Mouse (Mus musculus) embryonic facial prominence, embryonic 13.5 days (tissue): ENCODE measurements at regions not wholly inside any gene's neighbourhood (a gene's known extent, or its start where the extent isn't known, plus 50 kb on each side); places are given as distances from the start of the nearest gene placed in this dataset.
A peak's percentile ranks its signal among the peaks of the same experiment; 100 is the strongest.

Experiments
- ATAC-seq: fragments of 200-750 bp; cut with Nextera tagmentation; 2 replicates; pipeline ENCODE4 v1.8.0; 2017; ENCODE audit warnings: low read depth; ENCODE audit not compliant: insufficient number of reproducible peaks, insufficient read depth, low FRiP score, low TSS enrichment
- H3K27ac ChIP-seq: fragments of 300-500 bp; sonication (generic); 2 replicates; pipeline ENCODE4 v1.5.1; 2015; ENCODE audit warnings: moderate library complexity, mild to moderate bottlenecking, inconsistent platforms
- H3K27me3 ChIP-seq: fragments of 300-500 bp; sonication (generic); 2 replicates; pipeline ENCODE4 v1.6.1; 2015; ENCODE audit warnings: mild to moderate bottlenecking, inconsistent platforms
- H3K36me3 ChIP-seq: fragments of 300-500 bp; sonication (generic); 2 replicates; pipeline ENCODE4 v1.6.1; 2015; ENCODE audit warnings: mild to moderate bottlenecking, inconsistent platforms
- H3K4me1 ChIP-seq: fragments of 300-500 bp; sonication (generic); 2 replicates; pipeline ENCODE4 v1.6.1; 2015; ENCODE audit warnings: inconsistent platforms
- H3K4me2 ChIP-seq: fragments of 300-500 bp; sonication (generic); 2 replicates; pipeline ENCODE4 v1.6.1; 2015; ENCODE audit warnings: moderate library complexity, mild to moderate bottlenecking, inconsistent platforms
- H3K4me3 ChIP-seq: fragments of 300-500 bp; sonication (generic); 2 replicates; pipeline ENCODE4 v1.5.1; 2015; ENCODE audit warnings: mild to moderate bottlenecking, inconsistent platforms
- H3K9ac ChIP-seq: fragments of 300-500 bp; sonication (generic); 2 replicates; pipeline ENCODE4 v1.6.1; 2015; ENCODE audit warnings: mild to moderate bottlenecking, inconsistent platforms
- H3K9me3 ChIP-seq: fragments of 300-500 bp; sonication (generic); 2 replicates; pipeline ENCODE4 v1.6.1; 2016; ENCODE audit warnings: inconsistent platforms
- WGBS: fragments of 180-500 bp; shearing (Covaris S2); methylation state at CpG from one replicate; pipeline ENCODE4 v1.1.7; 2015; ENCODE audit warnings: mixed read lengths; 5-methylcytosine and 5-hydroxymethylcytosine counted together

DNA sequence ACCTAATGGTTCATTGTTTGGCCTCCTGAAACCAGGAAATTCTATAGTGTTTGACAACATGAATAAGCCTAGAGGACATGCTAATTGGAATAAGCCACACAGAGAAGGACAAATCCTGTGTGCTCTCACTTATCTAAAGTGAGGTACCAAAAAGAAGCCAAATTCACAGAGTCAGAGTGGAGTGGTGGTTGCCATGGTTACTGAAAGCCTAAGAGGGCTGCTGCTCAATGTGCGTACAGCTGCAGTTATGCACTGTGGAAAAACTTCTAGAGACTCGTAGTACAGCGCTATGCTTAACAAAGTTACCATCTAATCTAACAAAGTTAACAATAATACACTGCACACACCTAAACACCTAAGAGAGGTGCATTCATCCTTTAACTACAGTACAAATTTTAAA lies 171.4 kb upstream of the Ntm start:
- no peak for ATAC-seq
- peaks cover 7% of the 10 kb centered on the region for H3K4me1 ChIP-seq
- no peak overlapping the region for H3K27ac ChIP-seq
- WGBS, result 61% methylated on average over 3 of the region's 3 CpGs
- H3K4me2 ChIP-seq, result no peak overlapping the region
- no peaks in the 10 kb centered on the region for H3K36me3 ChIP-seq
- H3K27me3 ChIP-seq, result peaks cover 3% of the 10 kb centered on the region; the same call in 1 of the 2 replicates
- H3K9me3 ChIP-seq, result no peaks in the 10 kb centered on the region
- no peak overlapping the region for H3K4me3 ChIP-seq
- H3K9ac ChIP-seq, result no peak overlapping the region

DNA sequence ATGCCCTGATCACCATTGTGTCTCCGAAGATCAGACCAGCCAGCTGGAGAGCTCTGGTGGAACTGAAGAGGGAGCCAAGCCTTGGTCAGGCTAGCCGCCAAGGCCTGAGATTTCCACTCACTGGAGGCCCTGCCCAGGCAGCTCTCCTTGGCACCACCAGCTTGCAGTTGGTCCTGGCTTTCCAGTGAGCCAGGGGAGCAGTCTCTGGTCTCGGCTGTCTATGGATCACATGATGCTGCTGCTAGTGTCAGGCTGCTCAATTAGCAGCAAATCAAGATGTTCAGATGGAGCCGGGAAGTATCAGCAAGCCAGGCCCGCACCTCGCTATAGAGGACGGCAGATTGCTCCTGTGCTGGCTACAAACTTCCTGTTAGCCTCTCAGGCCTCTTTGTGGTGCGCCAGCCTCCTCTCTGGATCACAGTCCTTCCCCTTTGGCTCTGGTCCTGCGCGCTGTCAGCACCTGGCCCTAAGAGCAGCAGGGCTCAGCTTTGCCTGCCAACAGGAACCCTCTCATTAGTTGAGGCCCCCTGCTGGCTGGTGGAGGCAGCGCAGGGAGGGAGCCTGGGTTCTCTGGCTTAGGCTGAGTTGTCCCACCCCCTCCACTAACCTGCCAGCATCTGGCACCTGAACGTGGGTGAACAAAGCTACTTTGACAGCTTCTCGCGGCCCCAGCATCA lies 174.8 kb upstream of the Ntm start:
- H3K9ac ChIP-seq, result no peak overlapping the region; the same call in 1 of the 2 replicates
- 31% methylated on average over 14 of the region's 14 CpGs for WGBS
- peak overlapping the region; percentile 43 for H3K4me2 ChIP-seq
- ATAC-seq, result peak; percentile 59; the same call in 1 of the 2 replicates
- H3K27ac ChIP-seq, result peak overlapping the region; percentile 16; the same call in 1 of the 2 replicates
- peaks cover 17% of the 10 kb centered on the region for H3K4me1 ChIP-seq
- H3K4me3 ChIP-seq, result no peak overlapping the region
- H3K27me3 ChIP-seq, result peaks cover 3% of the 10 kb centered on the region; the same call in 1 of the 2 replicates
- H3K36me3 ChIP-seq, result no peaks in the 10 kb centered on the region
- no peaks in the 10 kb centered on the region for H3K9me3 ChIP-seq

DNA sequence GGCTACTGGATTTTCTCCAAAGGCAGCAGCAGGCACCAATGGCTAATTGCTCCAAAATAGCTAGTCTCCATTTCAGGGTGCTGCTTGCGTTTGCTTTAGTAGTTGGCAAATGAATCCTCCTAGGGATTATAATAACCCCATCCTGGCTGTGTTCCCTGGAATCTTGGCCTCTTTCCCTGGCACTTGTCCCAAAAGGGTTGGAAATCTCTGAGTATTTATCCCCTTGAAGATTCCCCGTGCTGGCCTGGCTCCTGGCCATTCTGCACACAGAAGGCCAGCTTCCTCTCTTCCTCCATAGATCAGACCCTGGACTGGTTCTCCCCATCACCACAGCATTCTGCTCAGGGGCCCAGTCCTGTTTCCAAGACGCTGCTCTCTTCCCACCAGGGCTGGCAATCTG lies 177.2 kb upstream of the Ntm start:
- Histone ChIP-seq H3K36me3 (no peaks in the 10 kb centered on the region), H3K4me2 (no peak overlapping the region), H3K9me3 (no peaks in the 10 kb centered on the region), H3K4me1 (peaks cover 17% of the 10 kb centered on the region), H3K27ac (no peak overlapping the region), H3K4me3 (no peak overlapping the region), H3K27me3 (peaks cover 3% of the 10 kb centered on the region; the same call in 1 of the 2 replicates), H3K9ac (no peak overlapping the region)
- ATAC-seq, result peak; percentile 71; the same call in 1 of the 2 replicates
- 26% methylated on average over 3 of the region's 3 CpGs for WGBS

DNA sequence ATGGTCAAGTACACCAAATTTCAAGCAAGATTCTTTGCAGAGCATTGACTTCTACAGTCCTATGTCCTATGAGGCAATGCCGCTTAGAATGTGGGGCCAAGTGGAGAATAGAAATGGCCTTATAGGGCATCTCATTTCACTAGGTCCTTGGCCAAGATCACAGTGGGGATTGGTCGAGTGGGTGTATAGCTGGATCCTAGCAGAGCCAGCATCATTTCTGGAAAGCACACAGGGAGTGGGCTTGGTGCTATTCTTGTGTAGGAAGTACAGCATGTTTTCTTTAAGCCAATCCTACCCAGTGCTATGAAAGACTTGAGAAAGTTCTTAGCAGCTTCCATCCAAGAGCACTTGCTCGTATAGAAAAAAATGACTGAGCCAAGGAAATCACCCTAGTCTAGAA lies 178.2 kb upstream of the Ntm start:
- peaks cover 17% of the 10 kb centered on the region for H3K4me1 ChIP-seq
- 89% methylated on average over 3 of the region's 3 CpGs for WGBS
- H3K4me2 ChIP-seq, result no peak overlapping the region
- H3K27me3 ChIP-seq, result peaks cover 3% of the 10 kb centered on the region; the same call in 1 of the 2 replicates
- H3K36me3 ChIP-seq, result no peaks in the 10 kb centered on the region
- no peak overlapping the region for H3K9ac ChIP-seq
- no peaks in the 10 kb centered on the region for H3K9me3 ChIP-seq
- no peak overlapping the region for H3K27ac ChIP-seq
- ATAC-seq, result no peak
- H3K4me3 ChIP-seq, result no peak overlapping the region

DNA sequence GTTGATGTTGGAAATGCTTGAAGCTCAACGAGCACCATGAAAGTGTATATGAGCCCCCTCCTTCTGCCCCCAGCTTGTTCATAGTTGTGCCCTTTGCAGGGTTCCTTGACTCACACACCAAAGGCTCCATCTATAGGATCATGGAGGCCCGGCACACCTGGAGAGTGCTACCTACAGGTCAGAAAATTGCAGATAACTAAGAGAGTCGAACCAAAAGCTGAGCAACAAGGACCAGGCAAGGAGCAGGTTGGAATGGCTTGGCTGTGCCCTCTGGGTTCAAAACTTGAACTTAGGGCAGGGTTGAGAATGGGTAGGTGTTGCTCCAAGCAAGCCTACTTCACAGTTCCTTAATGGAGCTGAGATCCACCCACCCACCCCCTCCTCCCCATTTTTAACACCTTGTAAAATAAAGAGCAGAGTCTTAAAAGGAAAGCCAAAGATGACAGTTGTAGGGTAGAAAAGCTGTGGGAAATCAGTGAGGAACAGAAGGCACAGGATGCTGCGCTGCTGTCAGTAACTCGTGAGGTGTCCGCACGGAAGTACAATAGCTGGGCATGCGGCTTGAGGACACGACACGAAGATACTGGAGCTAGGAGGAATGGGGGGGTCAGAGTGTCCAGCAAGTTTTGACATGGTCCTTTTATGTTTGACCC lies 180.0 kb upstream of the Ntm start:
- WGBS, result 90% methylated on average over 10 of the region's 10 CpGs
- Histone ChIP-seq H3K9me3 (no peaks in the 10 kb centered on the region), H3K9ac (no peak overlapping the region), H3K27me3 (0 out of 2 replicates have a peak, but pooled peaks cover 3% of the 10 kb centered on the region), H3K4me3 (no peak overlapping the region), H3K4me2 (no peak overlapping the region), H3K4me1 (peaks cover 12% of the 10 kb centered on the region), H3K27ac (no peak overlapping the region), H3K36me3 (no peaks in the 10 kb centered on the region)
- ATAC-seq, result no peak

DNA sequence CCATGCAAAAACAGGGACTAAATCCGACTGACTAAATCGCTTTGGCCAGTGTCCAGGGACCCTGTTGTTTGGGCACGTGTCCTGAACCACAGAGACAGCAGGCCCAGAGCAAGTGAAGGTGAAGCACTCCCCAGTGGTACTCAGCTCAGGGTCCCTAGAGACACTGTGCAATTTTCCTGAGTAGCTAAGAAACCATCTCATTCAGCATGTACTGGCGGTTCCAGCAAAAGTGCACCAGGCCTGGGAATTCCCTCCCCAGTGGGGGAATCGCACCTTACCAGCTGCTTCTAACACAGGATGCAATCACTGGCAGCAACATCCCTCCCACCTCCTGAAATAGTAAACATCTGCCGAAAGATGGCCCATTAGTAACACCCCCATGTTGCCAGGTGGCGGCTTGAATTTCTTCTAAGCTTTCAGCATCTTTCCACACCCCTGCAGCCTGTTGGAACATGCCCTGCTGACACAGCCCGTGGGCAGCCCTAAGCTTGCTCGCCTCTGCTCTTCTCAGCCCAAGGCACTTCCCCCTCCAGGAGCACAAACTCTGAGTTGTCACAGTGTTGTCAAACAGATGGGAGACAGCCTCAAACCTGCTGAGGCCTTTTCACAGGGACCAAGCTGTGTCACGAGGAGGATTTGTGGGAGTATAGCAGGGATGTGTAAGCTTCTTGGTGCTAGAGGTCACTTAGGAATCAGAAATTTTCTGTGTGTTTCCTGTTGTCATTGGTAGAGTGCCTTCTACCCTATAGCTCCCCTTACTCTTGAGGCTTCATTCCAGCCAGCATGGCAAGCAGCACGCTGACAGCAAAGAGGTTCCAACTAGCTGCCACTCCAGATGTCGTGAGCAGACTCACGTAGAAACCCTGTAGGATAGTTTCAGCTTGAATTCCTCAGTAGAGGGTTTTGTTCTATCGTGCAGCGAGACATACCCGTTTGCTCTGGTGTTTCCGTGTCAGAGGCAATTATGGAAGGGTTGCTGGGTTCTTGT lies 186.8 kb upstream of the Ntm start:
- Histone ChIP-seq H3K27me3 (no peaks in the 10 kb centered on the region), H3K4me3 (no peak overlapping the region), H3K4me2 (no peak overlapping the region), H3K4me1 (peaks cover 15% of the 10 kb centered on the region), H3K9ac (no peak overlapping the region), H3K9me3 (no peaks in the 10 kb centered on the region), H3K27ac (peak overlapping the region; percentile 41; the same call in 1 of the 2 replicates), H3K36me3 (no peaks in the 10 kb centered on the region)
- peak; percentile 73 for ATAC-seq
- WGBS, result 33% methylated on average over 17 of the region's 17 CpGs

DNA sequence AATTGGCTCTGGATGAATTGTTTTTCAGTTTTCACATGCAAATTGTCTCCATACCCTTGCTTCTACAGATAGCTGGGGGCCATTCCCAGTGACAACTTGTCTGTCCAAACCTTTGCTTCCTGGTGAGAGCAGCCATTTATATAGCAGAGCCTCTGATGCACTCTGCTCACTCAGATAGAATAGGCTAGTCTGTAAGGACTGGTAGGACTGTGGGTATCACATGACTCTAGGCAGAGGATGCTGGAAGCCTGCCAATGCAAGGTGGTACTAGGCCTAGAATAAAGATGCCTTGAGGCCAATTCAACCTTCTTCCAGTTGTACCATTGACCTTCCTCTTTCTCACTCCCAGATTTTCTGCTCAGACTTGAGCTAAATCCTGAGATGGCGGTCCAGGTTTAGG lies 188.2 kb upstream of the Ntm start:
- ATAC-seq, result no peak
- 82% methylated on average over 1 of the region's 1 CpGs for WGBS

DNA sequence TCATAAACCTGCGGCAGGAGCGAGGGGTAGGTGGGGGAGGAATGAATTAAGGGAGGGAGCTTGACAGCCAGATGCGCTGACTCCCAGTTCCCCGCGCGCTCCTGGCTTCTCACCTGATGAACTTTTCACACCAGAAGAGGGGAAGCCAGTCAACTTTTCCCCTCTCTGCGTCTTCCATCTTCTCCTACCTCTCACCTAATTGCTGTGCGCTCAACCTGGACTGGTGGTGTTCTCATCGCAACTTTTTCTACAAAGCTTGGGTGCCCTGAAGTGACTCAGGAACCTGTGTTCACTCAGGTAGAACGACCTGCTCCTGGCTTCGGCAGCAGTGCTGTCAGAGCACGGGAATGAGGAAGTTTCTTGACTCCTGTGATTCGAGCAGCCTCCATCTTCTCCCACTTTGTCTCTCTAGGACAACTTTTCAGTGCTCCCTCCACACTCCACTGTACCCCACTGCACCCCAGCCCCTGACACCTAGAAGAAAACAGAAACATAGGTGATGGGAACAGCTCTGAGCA lies 203.4 kb upstream of the Ntm start:
- peaks cover 17% of the 10 kb centered on the region for H3K4me1 ChIP-seq
- no peak overlapping the region for H3K4me3 ChIP-seq
- H3K36me3 ChIP-seq, result no peaks in the 10 kb centered on the region
- no peaks in the 10 kb centered on the region for H3K27me3 ChIP-seq
- 79% methylated on average over 13 of the region's 13 CpGs for WGBS
- H3K9me3 ChIP-seq, result no peaks in the 10 kb centered on the region
- H3K27ac ChIP-seq, result 0 out of 2 replicates have a peak overlapping the region, but pooled peaks have one; percentile 9
- H3K9ac ChIP-seq, result no peak overlapping the region
- no peak overlapping the region for H3K4me2 ChIP-seq
- ATAC-seq, result no peak

More for the DNA sequence above, 188.2 kb upstream of the Ntm start:
- H3K4me3 ChIP-seq, result no peak overlapping the region
- no peak overlapping the region for H3K9ac ChIP-seq
- H3K27me3 ChIP-seq, result no peaks in the 10 kb centered on the region
- peaks cover 15% of the 10 kb centered on the region for H3K4me1 ChIP-seq
- no peaks in the 10 kb centered on the region for H3K9me3 ChIP-seq
- H3K4me2 ChIP-seq, result no peak overlapping the region
- H3K27ac ChIP-seq, result no peak overlapping the region
- no peaks in the 10 kb centered on the region for H3K36me3 ChIP-seq

DNA sequence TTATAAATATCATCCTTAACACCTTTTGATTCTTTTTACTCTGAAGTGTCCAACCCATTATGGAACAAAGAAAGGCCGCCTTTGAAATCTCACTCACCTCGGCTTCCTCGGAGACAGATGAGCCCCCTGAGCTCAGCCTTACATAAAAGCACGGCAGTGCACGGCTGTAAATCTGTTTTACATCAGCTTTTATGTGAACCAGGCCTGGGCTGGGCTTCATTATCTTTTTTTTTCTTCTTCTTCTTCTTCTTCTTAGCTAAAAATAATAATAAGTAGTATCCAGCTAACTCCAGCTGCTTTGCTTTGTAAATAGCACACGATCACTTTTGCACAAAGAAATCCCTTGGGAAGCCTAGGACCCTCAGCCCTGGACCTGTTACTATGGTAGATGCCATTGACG lies 204.3 kb upstream of the Ntm start:
- 11% methylated on average over 7 of the region's 7 CpGs for WGBS
- Histone ChIP-seq H3K9me3 (no peaks in the 10 kb centered on the region), H3K4me2 (no peak overlapping the region), H3K4me3 (no peak overlapping the region), H3K36me3 (no peaks in the 10 kb centered on the region), H3K4me1 (peaks cover 17% of the 10 kb centered on the region), H3K27me3 (no peaks in the 10 kb centered on the region), H3K27ac (peak overlapping the region; percentile 71), H3K9ac (no peak overlapping the region)
- ATAC-seq, result no peak

DNA sequence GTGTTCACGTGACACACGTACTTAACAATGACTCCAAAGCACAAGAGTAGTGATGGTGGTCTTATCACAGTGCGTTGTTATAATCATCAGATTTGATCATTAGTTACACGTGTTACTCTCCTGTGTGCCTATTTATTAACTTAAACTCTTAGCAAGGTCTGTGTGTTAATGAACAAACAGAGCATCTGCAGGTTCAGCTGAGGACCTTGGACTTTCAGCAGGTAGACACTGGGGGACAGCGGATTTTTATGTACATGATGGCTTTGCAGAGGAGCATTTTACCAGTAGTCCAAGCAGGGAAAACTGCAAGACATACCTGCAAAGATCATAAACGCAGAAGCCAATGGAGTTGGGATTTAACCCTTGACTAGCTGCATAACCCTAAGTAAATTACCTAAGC lies 211.7 kb upstream of the Ntm start:
- no peaks in the 10 kb centered on the region for H3K27me3 ChIP-seq
- ATAC-seq, result no peak
- no peak overlapping the region for H3K9ac ChIP-seq
- 82% methylated on average over 6 of the region's 6 CpGs for WGBS
- no peak overlapping the region for H3K4me3 ChIP-seq
- no peaks in the 10 kb centered on the region for H3K36me3 ChIP-seq
- no peak overlapping the region for H3K27ac ChIP-seq
- no peak overlapping the region for H3K4me2 ChIP-seq
- H3K4me1 ChIP-seq, result no peaks in the 10 kb centered on the region
- H3K9me3 ChIP-seq, result no peaks in the 10 kb centered on the region

DNA sequence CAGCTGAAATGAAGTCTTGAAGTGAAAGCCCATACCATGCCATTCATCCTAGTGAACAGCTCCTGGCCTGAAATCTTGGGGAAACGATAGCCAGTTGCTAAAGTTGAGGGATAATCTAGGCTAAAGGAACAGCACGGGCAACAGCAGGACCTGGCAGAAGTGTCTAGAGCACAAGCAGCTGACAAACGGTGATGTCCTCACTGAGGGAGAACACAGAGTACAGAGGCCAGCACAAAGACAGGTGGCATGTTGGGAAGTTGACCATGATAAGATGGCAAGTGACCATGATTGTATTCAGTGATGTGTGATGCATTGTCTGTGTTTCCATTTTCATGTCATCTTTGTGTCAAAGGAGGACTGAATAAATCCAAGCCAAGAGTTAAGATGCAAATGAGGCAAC lies 212.4 kb upstream of the Ntm start:
- Histone ChIP-seq H3K27ac (no peak overlapping the region), H3K27me3 (no peaks in the 10 kb centered on the region), H3K9ac (no peak overlapping the region), H3K4me3 (no peak overlapping the region), H3K9me3 (no peaks in the 10 kb centered on the region), H3K36me3 (no peaks in the 10 kb centered on the region), H3K4me2 (no peak overlapping the region), H3K4me1 (no peaks in the 10 kb centered on the region)
- no peak for ATAC-seq
- 76% methylated on average over 3 of the region's 3 CpGs for WGBS
